Mouse (Mus musculus): Measurements from ENCODE around the gene Itga4.

Itga4 gene

GRCm38 (mm10) chr2:79265665-79266064 lies 10.4 kb downstream of the Itga4 start:
- DNase-seq (ENCODE audit: low read depth, low spot score), result no peak

- no peak for DNase-seq (ENCODE audit: low read depth, low spot score)
These were observed 11.3 kb downstream of the Itga4 start for GRCm38 (mm10) chr2:79266480-79266879.

GRCm38 (mm10) chr2:79267181-79267580 lies 12.0 kb downstream of the Itga4 start:
- DNase-seq (ENCODE audit: low read depth, low spot score), result no peak

- no peak for DNase-seq (ENCODE audit: low read depth, low spot score)
These were observed 13.6 kb downstream of the Itga4 start for GRCm38 (mm10) chr2:79268863-79269262.

- DNase-seq (ENCODE audit: low read depth, low spot score), result no peak
These were observed 14.9 kb downstream of the Itga4 start for GRCm38 (mm10) chr2:79270034-79270535.

- DNase-seq (ENCODE audit: low read depth, low spot score), result no peak
These were observed 16.6 kb downstream of the Itga4 start for GRCm38 (mm10) chr2:79271838-79272237.

- no peak for DNase-seq (ENCODE audit: low read depth, low spot score)
These were observed 23.4 kb downstream of the Itga4 start for GRCm38 (mm10) chr2:79278581-79278980.

- no peak for DNase-seq (ENCODE audit: low read depth, low spot score)
These were observed 29.0 kb downstream of the Itga4 start for GRCm38 (mm10) chr2:79284206-79284605.

GRCm38 (mm10) chr2:79290149-79290548 lies 34.9 kb downstream of the Itga4 start:
- no peak for DNase-seq (ENCODE audit: low read depth, low spot score)

- no peak for DNase-seq (ENCODE audit: low read depth, low spot score)
These were observed 36.7 kb downstream of the Itga4 start for GRCm38 (mm10) chr2:79291922-79292321.

GRCm38 (mm10) chr2:79292431-79292830 lies 37.2 kb downstream of the Itga4 start:
- no peak for DNase-seq (ENCODE audit: low read depth, low spot score)

GRCm38 (mm10) chr2:79302398-79302797 lies 47.2 kb downstream of the Itga4 start:
- DNase-seq (ENCODE audit: low read depth, low spot score), result no peak

GRCm38 (mm10) chr2:79307549-79307948 lies 52.3 kb downstream of the Itga4 start:
- peak; percentile 86 for DNase-seq (ENCODE audit: low read depth, low spot score)

GRCm38 (mm10) chr2:79309454-79310118 lies 54.4 kb downstream of the Itga4 start:
- no peak for DNase-seq (ENCODE audit: low read depth, low spot score)

GRCm38 (mm10) chr2:79312499-79312898 lies 57.3 kb downstream of the Itga4 start:
- no peak for DNase-seq (ENCODE audit: low read depth, low spot score)

- DNase-seq (ENCODE audit: low read depth, low spot score), result no peak
These were observed 59.9 kb downstream of the Itga4 start for GRCm38 (mm10) chr2:79315108-79315507.

- no peak for DNase-seq (ENCODE audit: low read depth, low spot score)
These were observed 61.1 kb downstream of the Itga4 start for GRCm38 (mm10) chr2:79316182-79316880.

GRCm38 (mm10) chr2:79328079-79328478 lies 72.9 kb downstream of the Itga4 start:
- no peak for DNase-seq (ENCODE audit: low read depth, low spot score)

- no peak for DNase-seq (ENCODE audit: low read depth, low spot score)
These were observed 79.4 kb downstream of the Itga4 start for GRCm38 (mm10) chr2:79334661-79335060.

- no peak for DNase-seq (ENCODE audit: low read depth, low spot score)
These were observed 80.9 kb downstream of the Itga4 start for GRCm38 (mm10) chr2:79336141-79336540.

GRCm38 (mm10) chr2:79339003-79339402 lies 83.8 kb downstream of the Itga4 start:
- no peak for DNase-seq (ENCODE audit: low read depth, low spot score)

GRCm38 (mm10) chr2:79343115-79343514 lies 87.9 kb downstream of the Itga4 start:
- DNase-seq (ENCODE audit: low read depth, low spot score), result no peak

Measured in telencephalon, adult 2 months (tissue).